Mouse (Mus musculus): ENCODE results near the gene Ephb1. TPM values are rescaled to one million over a fixed set of nuclear protein-coding genes. Genes with fewer than 3 reads are reported as not detected.
A peak's percentile ranks its signal among the peaks of the same experiment; 100 is the strongest.

Ephb1 gene
- polyA plus RNA-seq, 1 experiment from 2014 or later: 0.17 TPM

- no peak for DNase-seq (ENCODE audit: low spot score)
Observed at GRCm38 (mm10) chr9:101994086-101994485, 360.4 kb downstream of the Ephb1 start.

- DNase-seq (ENCODE audit: low spot score): no peak
Observed at GRCm38 (mm10) chr9:101990836-101991235, 363.7 kb downstream of the Ephb1 start.

GRCm38 (mm10) chr9:101990032-101990431, 364.5 kb downstream of the Ephb1 start:
- no peak for DNase-seq (ENCODE audit: low spot score)

- DNase-seq (ENCODE audit: low spot score): no peak
Observed at GRCm38 (mm10) chr9:101986910-101987309, 367.6 kb downstream of the Ephb1 start.

GRCm38 (mm10) chr9:101982378-101982777, 372.1 kb downstream of the Ephb1 start:
- no peak for DNase-seq (ENCODE audit: low spot score)

GRCm38 (mm10) chr9:101981161-101981560, 373.3 kb downstream of the Ephb1 start:
- DNase-seq (ENCODE audit: low spot score): no peak

- DNase-seq (ENCODE audit: low spot score): no peak
Observed at GRCm38 (mm10) chr9:101976884-101977465, 377.5 kb downstream of the Ephb1 start.

- peak; percentile 33 for DNase-seq (ENCODE audit: low spot score)
Observed at GRCm38 (mm10) chr9:101972314-101972713, 382.2 kb downstream of the Ephb1 start.

GRCm38 (mm10) chr9:101971806-101972205, 382.7 kb downstream of the Ephb1 start:
- DNase-seq (ENCODE audit: low spot score): no peak

GRCm38 (mm10) chr9:101956228-101956627, 398.3 kb downstream of the Ephb1 start:
- no peak for DNase-seq (ENCODE audit: low spot score)

GRCm38 (mm10) chr9:101954529-101954928, 400.0 kb downstream of the Ephb1 start:
- no peak for DNase-seq (ENCODE audit: low spot score)

GRCm38 (mm10) chr9:101950101-101950500, 404.4 kb downstream of the Ephb1 start:
- DNase-seq (ENCODE audit: low spot score): no peak

- DNase-seq (ENCODE audit: low spot score): no peak
Observed at GRCm38 (mm10) chr9:101945814-101946213, 408.7 kb downstream of the Ephb1 start.

- no peak for DNase-seq (ENCODE audit: low spot score)
Observed at GRCm38 (mm10) chr9:101945326-101945725, 409.2 kb downstream of the Ephb1 start.

- DNase-seq (ENCODE audit: low spot score): no peak
Observed at GRCm38 (mm10) chr9:101942058-101942669, 412.3 kb downstream of the Ephb1 start.

- no peak for DNase-seq (ENCODE audit: low spot score)
Observed at GRCm38 (mm10) chr9:101940182-101940581, 414.3 kb downstream of the Ephb1 start.

GRCm38 (mm10) chr9:101939006-101939405, 415.5 kb downstream of the Ephb1 start:
- DNase-seq (ENCODE audit: low spot score): no peak

GRCm38 (mm10) chr9:101938066-101938465, 416.4 kb downstream of the Ephb1 start:
- no peak for DNase-seq (ENCODE audit: low spot score)

- no peak for DNase-seq (ENCODE audit: low spot score)
Observed at GRCm38 (mm10) chr9:101934887-101935286, 419.6 kb downstream of the Ephb1 start.

- no peak for DNase-seq (ENCODE audit: low spot score)
Observed at GRCm38 (mm10) chr9:101933946-101934573, 420.4 kb downstream of the Ephb1 start.

GRCm38 (mm10) chr9:101924829-101925228, 429.7 kb downstream of the Ephb1 start:
- DNase-seq (ENCODE audit: low spot score): no peak

- DNase-seq (ENCODE audit: low spot score): no peak
Observed at GRCm38 (mm10) chr9:101922846-101923245, 431.6 kb downstream of the Ephb1 start.

GRCm38 (mm10) chr9:101919324-101919723, 435.2 kb downstream of the Ephb1 start:
- no peak for DNase-seq (ENCODE audit: low spot score)
